Mouse (Mus musculus): Measurements from ENCODE around the gene Ap2a1.

- TF ChIP-seq CTCF (IDR thresholded peaks at IDR 0.05; ENCODE audit: borderline replicate concordance, insufficient read depth, low read depth, low read length) (no peak), POLR2A (IDR thresholded peaks at IDR 0.05; ENCODE audit: borderline replicate concordance, insufficient read depth, low read length) (no peak)
These were observed 36.1 kb downstream of the Ap2a1 start for GRCm38 (mm10) chr7:44893197-44893596.
